Mouse (Mus musculus): ENCODE data around the gene Gm4312. TPM values are rescaled to one million over a fixed set of nuclear protein-coding genes. Genes with fewer than 3 reads are reported as not detected.

Gm4312 gene
- not detected for polyA plus RNA-seq (2014; fragmentation: Illumina TruSeq; extraction: RNeasy Lipid Tissue Mini Kit (QIAGEN cat#74804); ENCODE audit: low read depth, low replicate concordance)

DNA sequence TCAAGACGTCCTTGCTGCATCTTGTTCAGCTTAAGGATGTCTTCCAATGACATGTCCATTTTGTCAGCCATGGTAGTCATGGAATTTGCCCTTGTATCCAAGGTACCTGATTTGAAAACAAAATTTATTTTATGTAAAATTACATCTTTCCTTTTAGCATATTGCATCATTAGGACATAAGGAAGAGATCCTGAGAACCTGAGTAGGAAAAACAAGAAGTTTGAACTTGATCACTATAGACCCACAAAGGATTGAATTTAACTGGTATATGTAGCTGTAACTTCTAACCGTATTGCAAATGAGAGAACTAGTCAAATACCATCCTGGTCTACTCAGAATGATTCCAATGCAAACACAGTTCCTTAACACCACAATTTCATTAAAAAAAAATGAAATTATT is at the start of gene Gm4312:
Gene Gm4312, minus strand, starts transcription at position 101 of the 400 bp plus-strand sequence.

DNA sequence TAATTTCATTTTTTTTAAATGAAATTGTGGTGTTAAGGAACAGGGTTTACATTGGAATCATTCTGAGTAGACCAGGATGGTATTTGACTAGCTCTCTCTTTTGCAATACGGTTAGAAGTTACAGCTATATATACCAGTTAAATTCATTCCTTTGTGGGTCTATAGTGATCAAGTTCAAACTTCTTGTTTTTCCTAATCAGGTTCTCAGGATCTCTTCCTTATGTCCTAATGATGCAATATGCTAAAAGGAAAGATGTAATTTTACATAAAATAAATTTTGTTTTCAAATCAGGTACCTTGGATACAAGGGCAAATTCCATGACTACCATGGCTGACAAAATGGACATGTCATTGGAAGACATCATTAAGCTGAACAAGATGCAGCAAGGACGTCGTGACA is 21.3 kb downstream of the Gm4312 start, which contains the start of gene Gm4307:
Gene Gm4307, plus strand, starts transcription at position 301 of the 400 bp plus-strand sequence.

DNA sequence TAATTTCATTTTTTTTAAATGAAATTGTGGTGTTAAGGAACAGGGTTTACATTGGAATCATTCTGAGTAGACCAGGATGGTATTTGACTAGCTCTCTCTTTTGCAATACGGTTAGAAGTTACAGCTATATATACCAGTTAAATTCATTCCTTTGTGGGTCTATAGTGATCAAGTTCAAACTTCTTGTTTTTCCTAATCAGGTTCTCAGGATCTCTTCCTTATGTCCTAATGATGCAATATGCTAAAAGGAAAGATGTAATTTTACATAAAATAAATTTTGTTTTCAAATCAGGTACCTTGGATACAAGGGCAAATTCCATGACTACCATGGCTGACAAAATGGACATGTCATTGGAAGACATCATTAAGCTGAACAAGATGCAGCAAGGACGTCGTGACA is 31.6 kb downstream of the Gm4312 start, which contains the start of gene Gm4305:
Gene Gm4305, plus strand, starts transcription at position 301 of the 400 bp plus-strand sequence.

DNA sequence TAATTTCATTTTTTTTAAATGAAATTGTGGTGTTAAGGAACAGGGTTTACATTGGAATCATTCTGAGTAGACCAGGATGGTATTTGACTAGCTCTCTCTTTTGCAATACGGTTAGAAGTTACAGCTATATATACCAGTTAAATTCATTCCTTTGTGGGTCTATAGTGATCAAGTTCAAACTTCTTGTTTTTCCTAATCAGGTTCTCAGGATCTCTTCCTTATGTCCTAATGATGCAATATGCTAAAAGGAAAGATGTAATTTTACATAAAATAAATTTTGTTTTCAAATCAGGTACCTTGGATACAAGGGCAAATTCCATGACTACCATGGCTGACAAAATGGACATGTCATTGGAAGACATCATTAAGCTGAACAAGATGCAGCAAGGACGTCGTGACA is 36.7 kb downstream of the Gm4312 start, which contains the start of gene Gm4303:
Gene Gm4303, plus strand, starts transcription at position 301 of the 400 bp plus-strand sequence.

DNA sequence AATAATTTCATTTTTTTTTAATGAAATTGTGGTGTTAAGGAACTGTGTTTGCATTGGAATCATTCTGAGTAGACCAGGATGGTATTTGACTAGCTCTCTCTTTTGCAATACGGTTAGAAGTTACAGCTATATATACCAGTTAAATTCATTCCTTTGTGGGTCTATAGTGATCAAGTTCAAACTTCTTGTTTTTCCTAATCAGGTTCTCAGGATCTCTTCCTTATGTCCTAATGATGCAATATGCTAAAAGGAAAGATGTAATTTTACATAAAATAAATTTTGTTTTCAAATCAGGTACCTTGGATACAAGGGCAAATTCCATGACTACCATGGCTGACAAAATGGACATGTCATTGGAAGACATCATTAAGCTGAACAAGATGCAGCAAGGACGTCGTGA is 41.8 kb downstream of the Gm4312 start, which contains the start of gene Gm4302:
Gene Gm4302, plus strand, starts transcription at position 301 of the 400 bp plus-strand sequence.

DNA sequence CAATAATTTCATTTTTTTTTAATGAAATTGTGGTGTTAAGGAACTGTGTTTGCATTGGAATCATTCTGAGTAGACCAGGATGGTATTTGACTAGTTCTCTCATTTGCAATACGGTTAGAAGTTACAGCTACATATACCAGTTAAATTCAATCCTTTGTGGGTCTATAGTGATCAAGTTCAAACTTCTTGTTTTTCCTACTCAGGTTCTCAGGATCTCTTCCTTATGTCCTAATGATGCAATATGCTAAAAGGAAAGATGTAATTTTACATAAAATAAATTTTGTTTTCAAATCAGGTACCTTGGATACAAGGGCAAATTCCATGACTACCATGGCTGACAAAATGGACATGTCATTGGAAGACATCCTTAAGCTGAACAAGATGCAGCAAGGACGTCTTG is 47.0 kb downstream of the Gm4312 start, which contains the start of gene Gm4301:
Gene Gm4301, plus strand, starts transcription at position 301 of the 400 bp plus-strand sequence.

Other genes with a start within 250 kb of the Gm4312 start
- not detected for gene Gm4301, start 46.9 kb downstream of the Gm4312 start, polyA plus RNA-seq (2014; fragmentation: Illumina TruSeq; extraction: RNeasy Lipid Tissue Mini Kit (QIAGEN cat#74804); ENCODE audit: low read depth, low replicate concordance)
- not detected for gene Gm4302, start 41.7 kb downstream of the Gm4312 start, polyA plus RNA-seq (2014; fragmentation: Illumina TruSeq; extraction: RNeasy Lipid Tissue Mini Kit (QIAGEN cat#74804); ENCODE audit: low read depth, low replicate concordance)
- not detected for gene Gm4303, start 36.6 kb downstream of the Gm4312 start, polyA plus RNA-seq (2014; fragmentation: Illumina TruSeq; extraction: RNeasy Lipid Tissue Mini Kit (QIAGEN cat#74804); ENCODE audit: low read depth, low replicate concordance)
- gene Gm4305, start 31.5 kb downstream of the Gm4312 start, polyA plus RNA-seq (2014; fragmentation: Illumina TruSeq; extraction: RNeasy Lipid Tissue Mini Kit (QIAGEN cat#74804); ENCODE audit: low read depth, low replicate concordance), result not detected
- gene Gm4307, start 21.2 kb downstream of the Gm4312 start, polyA plus RNA-seq (2014; fragmentation: Illumina TruSeq; extraction: RNeasy Lipid Tissue Mini Kit (QIAGEN cat#74804); ENCODE audit: low read depth, low replicate concordance), result not detected
- gene Tmtc3, start 104.8 kb upstream of the Gm4312 start, polyA plus RNA-seq (2014; fragmentation: Illumina TruSeq; extraction: RNeasy Lipid Tissue Mini Kit (QIAGEN cat#74804); ENCODE audit: low read depth, low replicate concordance), result 51.1 TPM
- gene Cep290, start 105.0 kb upstream of the Gm4312 start, polyA plus RNA-seq (2014; fragmentation: Illumina TruSeq; extraction: RNeasy Lipid Tissue Mini Kit (QIAGEN cat#74804); ENCODE audit: low read depth, low replicate concordance), result 27.0 TPM
- 25.9 TPM for gene 4930430F08Rik, start 207.9 kb upstream of the Gm4312 start, polyA plus RNA-seq (2014; fragmentation: Illumina TruSeq; extraction: RNeasy Lipid Tissue Mini Kit (QIAGEN cat#74804); ENCODE audit: low read depth, low replicate concordance)
- gene 1700017N19Rik, start 207.9 kb upstream of the Gm4312 start, polyA plus RNA-seq (2014; fragmentation: Illumina TruSeq; extraction: RNeasy Lipid Tissue Mini Kit (QIAGEN cat#74804); ENCODE audit: low read depth, low replicate concordance), result not detected

Data from kidney, adult 10 weeks (tissue).